Mouse (Mus musculus) midbrain, embryonic 11.5 days (tissue): ENCODE measurements around the gene Mgat1. TPM values are rescaled to one million over a fixed set of nuclear protein-coding genes. Genes with fewer than 3 reads are reported as not detected.

Experiments
- ATAC-seq: fragments of 200-750 bp; cut with Nextera tagmentation; 2 replicates; pipeline ENCODE4 v1.8.0; 2017; ENCODE audit warnings: moderate TSS enrichment, moderate library complexity; ENCODE audit not compliant: low FRiP score
- DNase-seq: peaks from one replicate; pipeline ENCODE4 v3.0.0; 2015; ENCODE audit warnings: low spot score; ENCODE audit errors: missing footprints
- H3K27ac ChIP-seq: fragments of 300-500 bp; sonication (generic); 2 replicates; pipeline ENCODE4 v1.5.1; 2014; ENCODE audit warnings: low read depth, low read length
- H3K27me3 ChIP-seq: fragments of 300-500 bp; sonication (generic); 2 replicates; pipeline ENCODE4 v1.6.1; 2014; ENCODE audit warnings: mild to moderate bottlenecking, low read length, moderate library complexity, mixed read lengths; ENCODE audit not compliant: control insufficient read depth, insufficient read depth
- H3K36me3 ChIP-seq: fragments of 300-500 bp; sonication (generic); 2 replicates; pipeline ENCODE4 v1.6.1; 2014; ENCODE audit warnings: mild to moderate bottlenecking, low read length, moderate library complexity, mixed read lengths; ENCODE audit not compliant: control insufficient read depth, insufficient read depth
- H3K4me1 ChIP-seq: fragments of 300-500 bp; sonication (generic); 2 replicates; pipeline ENCODE4 v1.6.1; 2014; ENCODE audit warnings: low read length; ENCODE audit not compliant: control insufficient read depth, insufficient read depth
- H3K4me2 ChIP-seq: fragments of 300-500 bp; sonication (generic); 2 replicates; pipeline ENCODE4 v1.6.1; 2014; ENCODE audit warnings: mild to moderate bottlenecking, moderate library complexity
- H3K4me3 ChIP-seq: fragments of 300-500 bp; sonication (generic); 2 replicates; pipeline ENCODE4 v1.5.1; 2014; ENCODE audit warnings: low read depth, low read length
- H3K9ac ChIP-seq: fragments of 300-500 bp; sonication (generic); 2 replicates; pipeline ENCODE4 v1.6.1; 2014; ENCODE audit warnings: low read length
- H3K9me3 ChIP-seq: fragments of 300-500 bp; sonication (generic); 2 replicates; pipeline ENCODE4 v1.6.1; 2016; ENCODE audit warnings: low read length; ENCODE audit not compliant: control insufficient read depth
- WGBS: fragments of 180-500 bp; shearing (Covaris S2); extraction: QIAGEN DNeasy Blood & Tissue Kit; methylation state at CpG from one replicate; pipeline ENCODE4 v1.1.7; 2014; 5-methylcytosine and 5-hydroxymethylcytosine counted together
- polyA plus RNA-seq: library from polyadenylated mRNA; unstranded; fragments of >200 nt; fragmentation: Nextera tagmentation; extraction: Ambion mirVana; gene quantifications from 2 replicates; pipeline ENCODE4 v1.2.1, GENCODE M21; 2014

Gene Mgat1
- polyA plus RNA-seq, 1 experiment from 2014 or later, result 30.1 TPM

GRCm38 (mm10) chr11:49253035-49253434 lies 9.0 kb downstream of the Mgat1 start:
- 93% methylated on average over 6 of the region's 6 CpGs for WGBS
- H3K9ac ChIP-seq, result no peak overlapping the region
- no peaks in the 10 kb centered on the region for H3K9me3 ChIP-seq
- H3K4me1 ChIP-seq, result peaks cover 13% of the 10 kb centered on the region
- no peak for ATAC-seq
- H3K27ac ChIP-seq, result no peak overlapping the region
- no peaks in the 10 kb centered on the region for H3K27me3 ChIP-seq
- H3K36me3 ChIP-seq, result no peaks in the 10 kb centered on the region
- H3K4me2 ChIP-seq, result no peak overlapping the region
- no peak overlapping the region for H3K4me3 ChIP-seq
- DNase-seq, result no peak

- Histone ChIP-seq H3K36me3 (no peaks in the 10 kb centered on the region), H3K4me3 (no peak overlapping the region), H3K4me1 (no peaks in the 10 kb centered on the region), H3K9ac (no peak overlapping the region), H3K27ac (no peak overlapping the region), H3K4me2 (no peak overlapping the region), H3K9me3 (no peaks in the 10 kb centered on the region), H3K27me3 (no peaks in the 10 kb centered on the region)
- no peak for ATAC-seq
- no peak for DNase-seq
- 90% methylated on average over 2 of the region's 2 CpGs for WGBS
Observed at GRCm38 (mm10) chr11:49259296-49259695, 15.3 kb downstream of the Mgat1 start.

- DNase-seq (no peak), ATAC-seq (no peak)
- H3K27me3 ChIP-seq, result no peaks in the 10 kb centered on the region
- no peaks in the 10 kb centered on the region for H3K9me3 ChIP-seq
- H3K4me2 ChIP-seq, result no peak overlapping the region
- no peaks in the 10 kb centered on the region for H3K36me3 ChIP-seq
- no peaks in the 10 kb centered on the region for H3K4me1 ChIP-seq
- WGBS, result 75% methylated on average over 1 of the region's 1 CpGs
- H3K4me3 ChIP-seq, result no peak overlapping the region
- H3K27ac ChIP-seq, result no peak overlapping the region
- no peak overlapping the region for H3K9ac ChIP-seq
Observed at GRCm38 (mm10) chr11:49259829-49260228, 15.8 kb downstream of the Mgat1 start.

GRCm38 (mm10) chr11:49260598-49261312 lies 16.8 kb downstream of the Mgat1 start:
- H3K9me3 ChIP-seq, result no peaks in the 10 kb centered on the region
- ATAC-seq (no peak), DNase-seq (no peak)
- no peaks in the 10 kb centered on the region for H3K27me3 ChIP-seq
- H3K4me1 ChIP-seq, result no peaks in the 10 kb centered on the region
- no peaks in the 10 kb centered on the region for H3K36me3 ChIP-seq
- no peak overlapping the region for H3K4me3 ChIP-seq
- no peak overlapping the region for H3K4me2 ChIP-seq
- H3K9ac ChIP-seq, result no peak overlapping the region
- WGBS, result 94% methylated on average over 21 of the region's 21 CpGs
- no peak overlapping the region for H3K27ac ChIP-seq

GRCm38 (mm10) chr11:49261313-49261855 lies 17.4 kb downstream of the Mgat1 start:
- WGBS, result 91% methylated on average over 14 of the region's 14 CpGs
- H3K27ac ChIP-seq, result no peak overlapping the region
- DNase-seq (no peak), ATAC-seq (no peak)
- no peaks in the 10 kb centered on the region for H3K9me3 ChIP-seq
- no peak overlapping the region for H3K4me3 ChIP-seq
- no peak overlapping the region for H3K9ac ChIP-seq
- H3K4me1 ChIP-seq, result no peaks in the 10 kb centered on the region
- no peak overlapping the region for H3K4me2 ChIP-seq
- no peaks in the 10 kb centered on the region for H3K27me3 ChIP-seq
- H3K36me3 ChIP-seq, result no peaks in the 10 kb centered on the region

GRCm38 (mm10) chr11:49262286-49262685 lies 18.3 kb downstream of the Mgat1 start:
- no peak for ATAC-seq
- Histone ChIP-seq H3K9me3 (no peaks in the 10 kb centered on the region), H3K27me3 (no peaks in the 10 kb centered on the region), H3K27ac (no peak overlapping the region), H3K4me2 (no peak overlapping the region), H3K4me3 (no peak overlapping the region), H3K4me1 (no peaks in the 10 kb centered on the region), H3K9ac (no peak overlapping the region), H3K36me3 (no peaks in the 10 kb centered on the region)
- WGBS, result 94% methylated on average over 5 of the region's 5 CpGs
- no peak for DNase-seq

- WGBS, result 92% methylated on average over 6 of the region's 6 CpGs
- ATAC-seq, result no peak
- Histone ChIP-seq H3K4me1 (no peaks in the 10 kb centered on the region), H3K4me3 (no peak overlapping the region), H3K9me3 (no peaks in the 10 kb centered on the region), H3K27me3 (no peaks in the 10 kb centered on the region), H3K9ac (no peak overlapping the region), H3K27ac (no peak overlapping the region), H3K4me2 (no peak overlapping the region), H3K36me3 (no peaks in the 10 kb centered on the region)
- no peak for DNase-seq
Observed at GRCm38 (mm10) chr11:49263149-49263548, 19.2 kb downstream of the Mgat1 start.

- no peak for DNase-seq
- Histone ChIP-seq H3K9ac (no peak overlapping the region), H3K4me3 (no peak overlapping the region), H3K4me2 (no peak overlapping the region), H3K9me3 (no peaks in the 10 kb centered on the region), H3K27ac (no peak overlapping the region), H3K36me3 (no peaks in the 10 kb centered on the region), H3K27me3 (no peaks in the 10 kb centered on the region), H3K4me1 (no peaks in the 10 kb centered on the region)
- WGBS, result 88% methylated on average over 7 of the region's 7 CpGs
- no peak for ATAC-seq
Observed at GRCm38 (mm10) chr11:49264081-49264480, 20.1 kb downstream of the Mgat1 start.

- no peak for DNase-seq
- Histone ChIP-seq H3K4me3 (no peak overlapping the region), H3K9ac (no peak overlapping the region), H3K36me3 (no peaks in the 10 kb centered on the region), H3K27ac (no peak overlapping the region), H3K4me1 (no peaks in the 10 kb centered on the region), H3K4me2 (no peak overlapping the region), H3K27me3 (no peaks in the 10 kb centered on the region), H3K9me3 (no peaks in the 10 kb centered on the region)
- WGBS, result 88% methylated on average over 11 of the region's 11 CpGs
- ATAC-seq, result no peak
Observed at GRCm38 (mm10) chr11:49264622-49265021, 20.6 kb downstream of the Mgat1 start.
